Mouse (Mus musculus): Measurements from ENCODE around the gene Nphp4.

Nphp4 gene

DNA sequence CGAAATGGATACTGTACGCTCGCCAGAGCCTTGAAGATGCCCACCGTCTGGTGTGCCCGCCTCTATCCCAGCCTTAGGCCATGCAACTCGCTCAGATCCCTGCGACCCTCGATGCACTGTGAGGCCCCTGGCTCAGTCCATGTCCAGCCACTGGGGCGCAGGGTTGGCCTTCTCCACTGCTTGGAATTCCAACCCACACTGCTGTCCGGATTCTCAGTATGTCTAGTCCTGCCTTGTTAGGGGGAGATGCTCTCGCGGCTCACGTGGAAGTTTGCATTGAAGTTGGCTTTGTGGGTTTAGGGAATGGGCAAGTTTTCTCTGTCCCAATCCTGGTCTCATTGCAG is 1.7 kb downstream of the Nphp4 start:
- 0% methylated on average over 13 of the region's 13 CpGs for WGBS

GRCm38 (mm10) chr4:152480426-152480825 is 3.9 kb downstream of the Nphp4 start:
- 48% methylated on average over 8 of the region's 8 CpGs for WGBS

- 87% methylated on average over 10 of the region's 10 CpGs for WGBS
Measured at GRCm38 (mm10) chr4:152488046-152488445, 11.5 kb downstream of the Nphp4 start.

- 84% methylated on average over 14 of the region's 14 CpGs for WGBS
Measured at GRCm38 (mm10) chr4:152490311-152490710, 13.8 kb downstream of the Nphp4 start.

- WGBS, result 32% methylated on average over 15 of the region's 15 CpGs
Measured at GRCm38 (mm10) chr4:152491250-152491899, 14.9 kb downstream of the Nphp4 start.

DNA sequence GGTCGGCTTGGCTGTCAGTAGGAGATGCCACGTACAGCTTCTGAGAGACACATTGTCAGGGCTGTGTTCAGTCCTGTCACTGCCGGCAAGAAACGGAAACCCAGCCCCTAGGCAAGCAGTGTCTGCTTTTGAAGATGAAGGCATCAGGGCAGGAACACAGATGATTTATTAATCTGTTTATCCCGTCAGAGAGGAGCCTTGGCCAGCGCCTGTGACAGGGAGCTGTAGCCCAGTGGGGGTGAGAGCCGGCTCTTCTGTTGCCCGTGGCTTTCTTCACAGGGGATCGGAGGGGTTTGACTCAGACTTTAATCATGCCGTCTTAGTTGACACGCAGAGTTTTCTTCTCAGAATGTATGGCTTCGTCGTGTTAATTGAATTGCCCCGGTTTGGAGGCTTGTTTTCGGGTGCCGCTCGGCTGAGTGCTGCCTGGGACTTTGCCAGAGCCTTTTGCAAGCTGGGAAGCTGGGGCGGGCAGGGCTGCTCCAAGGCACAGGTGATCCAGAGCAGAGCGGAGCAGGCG is 17.9 kb downstream of the Nphp4 start:
- 37% methylated on average over 20 of the region's 20 CpGs for WGBS

DNA sequence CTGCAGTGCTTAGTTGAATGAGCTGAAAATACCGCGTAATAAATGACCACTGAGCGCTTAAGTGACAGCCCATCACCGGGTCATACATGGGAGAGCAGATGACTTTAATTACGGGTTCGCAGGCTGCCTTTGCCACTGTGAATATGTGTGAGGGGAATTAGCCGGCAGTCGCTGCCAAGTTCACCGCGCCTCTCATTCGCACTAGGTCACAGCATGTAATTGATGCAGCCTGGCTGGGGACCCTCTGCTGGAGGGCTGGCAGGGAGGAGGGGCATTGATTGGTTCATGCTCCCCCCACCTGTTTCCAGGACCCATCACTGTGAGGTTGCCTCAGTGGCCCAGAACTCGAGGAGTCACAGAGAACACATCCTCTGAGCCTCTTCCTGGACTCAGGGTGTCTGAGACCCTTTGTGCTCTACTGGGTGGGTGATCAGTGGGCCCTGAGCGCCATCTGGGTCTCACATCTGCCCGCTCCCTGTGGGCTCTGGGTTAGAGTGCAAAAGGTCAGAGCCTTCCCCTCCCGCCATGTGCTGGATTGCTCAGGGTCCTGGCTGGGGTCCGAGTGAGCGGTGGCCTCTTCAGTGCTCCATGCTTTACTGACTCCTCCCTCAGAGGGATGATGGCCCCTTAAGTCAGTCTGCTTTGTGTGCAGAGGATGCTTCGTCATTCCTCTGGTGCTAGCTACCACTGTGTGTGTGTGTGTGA is 35.9 kb downstream of the Nphp4 start:
- WGBS, result 56% methylated on average over 18 of the region's 18 CpGs

DNA sequence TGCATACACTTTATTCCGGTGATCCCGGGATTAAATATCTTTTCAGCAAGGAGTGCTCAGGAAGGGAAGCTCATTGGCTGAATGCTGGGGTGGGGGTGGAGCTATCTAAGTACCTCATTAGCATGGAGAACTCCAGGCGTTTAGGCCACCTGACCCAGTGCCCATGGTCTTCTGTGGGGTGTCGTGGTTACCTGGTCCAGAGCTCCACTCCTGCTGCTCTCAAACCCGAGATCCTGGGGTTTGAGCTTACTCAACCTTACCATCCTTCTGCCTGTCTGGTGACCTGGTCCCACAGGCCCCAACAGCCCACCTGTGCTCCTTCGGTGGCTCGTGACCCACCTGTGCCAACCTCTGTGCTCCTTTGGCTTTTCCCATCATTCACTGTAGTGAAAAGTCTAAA is 38.4 kb downstream of the Nphp4 start:
- 78% methylated on average over 7 of the region's 7 CpGs for WGBS

GRCm38 (mm10) chr4:152519106-152519505 is 42.6 kb downstream of the Nphp4 start:
- 83% methylated on average over 10 of the region's 10 CpGs for WGBS

DNA sequence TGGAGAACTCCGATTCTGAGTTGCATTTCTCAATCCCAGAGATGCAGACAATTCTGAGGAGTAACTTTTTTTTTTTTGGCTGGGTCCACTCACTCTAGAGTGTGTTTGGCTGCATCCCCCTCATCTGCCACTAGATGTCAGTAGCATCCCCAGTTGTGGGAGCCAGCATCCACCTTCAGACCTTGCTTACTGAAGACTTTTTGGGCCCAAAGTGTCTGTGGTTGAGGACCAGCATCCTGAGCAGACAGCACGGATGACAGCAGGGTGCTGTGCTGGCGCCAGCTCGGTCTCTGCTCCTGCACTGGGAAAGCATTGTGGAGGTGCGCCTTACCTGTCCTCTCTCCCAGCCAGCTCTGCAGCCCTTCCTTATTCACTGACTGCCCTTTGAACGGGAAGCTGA is 43.6 kb downstream of the Nphp4 start:
- WGBS, result 31% methylated on average over 6 of the region's 6 CpGs

DNA sequence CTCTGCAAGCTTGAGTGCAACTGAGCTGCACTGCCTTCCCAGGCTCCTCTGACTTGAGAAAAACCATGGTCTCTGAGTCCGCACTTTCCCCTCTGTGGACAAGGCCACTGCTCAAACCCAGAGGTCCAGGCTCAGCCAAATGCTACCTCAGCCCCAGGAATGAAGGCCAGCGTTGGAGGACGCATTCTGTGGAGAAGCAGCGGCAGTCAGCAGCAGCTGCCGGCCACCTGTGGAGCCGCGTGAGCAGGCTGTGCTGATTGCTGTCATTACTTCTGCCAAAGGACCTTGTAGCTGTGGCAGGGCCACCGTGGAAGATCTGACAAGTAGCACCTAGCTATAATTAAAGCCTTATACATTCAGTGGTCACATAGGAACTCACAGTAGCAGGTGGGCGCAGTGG is 56.4 kb downstream of the Nphp4 start:
- WGBS, result 58% methylated on average over 9 of the region's 9 CpGs

- 94% methylated on average over 12 of the region's 12 CpGs for WGBS
Measured at GRCm38 (mm10) chr4:152539756-152540155, 63.2 kb downstream of the Nphp4 start.

GRCm38 (mm10) chr4:152541172-152541571 is 64.7 kb downstream of the Nphp4 start:
- 37% methylated on average over 9 of the region's 9 CpGs for WGBS

DNA sequence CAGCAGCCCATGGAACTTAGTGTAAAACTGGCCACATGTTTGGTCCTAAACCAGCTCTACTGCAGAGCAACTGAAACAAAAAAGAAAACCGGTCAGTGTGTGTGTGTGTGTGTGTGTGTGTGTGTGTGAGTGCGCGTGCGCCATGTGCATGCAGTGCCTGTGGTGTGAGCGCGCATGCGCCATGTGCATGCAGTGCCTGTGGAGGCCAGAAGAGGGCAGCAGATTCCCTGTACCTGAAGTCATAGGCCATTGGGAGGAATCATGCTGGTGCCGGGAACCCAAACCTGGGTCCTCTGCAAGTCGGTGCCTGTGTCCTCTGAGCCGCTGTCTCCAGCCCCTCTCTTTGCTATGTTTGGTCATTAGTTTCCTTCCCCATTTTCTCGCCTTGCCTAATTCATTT is 65.9 kb downstream of the Nphp4 start:
- 98% methylated on average over 11 of the region's 11 CpGs for WGBS

DNA sequence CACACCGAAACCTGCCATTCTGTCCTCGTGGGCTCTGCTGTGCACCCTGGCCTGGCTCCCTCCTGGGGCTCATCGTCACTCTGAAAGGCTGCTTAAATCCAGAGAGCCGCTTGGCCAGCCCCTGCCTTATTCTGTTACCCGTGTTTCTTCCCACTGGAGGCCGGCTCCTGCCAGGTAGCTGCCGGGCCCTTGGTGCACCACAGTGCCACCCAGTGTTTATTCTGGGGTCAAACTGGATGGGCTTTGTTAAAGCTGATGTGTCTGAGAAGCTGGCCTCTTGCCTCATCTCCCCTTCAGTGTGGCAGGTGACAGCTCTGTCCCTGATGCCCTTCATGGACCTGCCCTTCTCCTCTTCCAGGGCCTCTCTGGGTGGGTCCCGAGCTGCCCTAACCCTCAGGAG is 70.0 kb downstream of the Nphp4 start:
- WGBS, result 65% methylated on average over 8 of the region's 8 CpGs

GRCm38 (mm10) chr4:152547886-152548663 is 71.6 kb downstream of the Nphp4 start:
- 52% methylated on average over 37 of the region's 37 CpGs for WGBS

DNA sequence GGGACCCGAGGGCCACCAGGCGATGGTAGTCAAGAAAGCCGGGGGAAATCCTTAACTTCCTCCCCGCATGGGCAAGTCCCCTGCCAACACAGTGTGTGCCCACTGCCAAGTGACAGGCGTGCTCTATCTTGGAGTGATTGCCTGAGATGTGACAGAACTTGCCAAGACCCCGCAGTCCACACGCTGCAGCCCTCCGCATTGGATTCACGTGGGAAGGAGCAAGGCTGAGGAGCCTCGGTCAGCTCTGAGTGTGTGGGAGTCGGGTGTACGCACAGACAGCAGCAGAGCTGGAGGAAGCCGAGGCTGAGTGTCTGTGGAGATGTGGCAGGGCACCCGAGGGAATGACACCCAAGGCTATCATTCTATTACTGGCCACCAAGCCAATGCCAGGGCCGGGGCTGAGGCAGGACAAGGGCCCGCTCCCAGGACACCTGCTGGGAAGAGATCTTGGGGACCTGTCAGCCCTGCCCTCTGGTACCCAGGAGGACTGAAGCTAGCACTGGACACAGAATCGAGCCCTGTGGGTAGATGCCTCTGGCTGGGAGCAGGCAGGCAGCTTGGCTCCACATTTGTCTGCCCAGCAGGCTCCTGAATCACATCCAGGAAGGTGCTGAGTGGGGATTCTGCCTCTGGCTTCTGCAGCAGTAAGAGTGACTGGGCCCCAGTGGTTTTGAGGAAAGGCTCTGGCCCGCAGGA is 73.1 kb downstream of the Nphp4 start:
- 58% methylated on average over 18 of the region's 18 CpGs for WGBS

DNA sequence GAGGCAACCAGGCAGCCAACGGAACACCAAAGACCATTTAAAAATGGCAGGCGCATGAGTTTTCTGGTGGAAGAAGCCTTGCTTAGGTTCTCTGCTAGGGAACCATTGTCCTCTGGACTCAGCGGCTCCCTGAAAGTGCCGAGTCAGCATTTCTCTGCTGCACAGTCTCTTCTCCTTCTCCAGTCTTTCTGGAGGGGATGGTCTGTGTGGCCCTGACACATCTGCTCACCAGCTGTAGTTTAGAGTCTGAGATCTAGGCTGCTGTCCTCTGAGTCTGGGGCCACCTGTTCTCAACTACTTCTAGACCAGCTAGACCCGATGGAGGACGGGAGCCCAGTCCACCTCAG is 73.7 kb downstream of the Nphp4 start:
- WGBS, result 90% methylated on average over 6 of the region's 6 CpGs

DNA sequence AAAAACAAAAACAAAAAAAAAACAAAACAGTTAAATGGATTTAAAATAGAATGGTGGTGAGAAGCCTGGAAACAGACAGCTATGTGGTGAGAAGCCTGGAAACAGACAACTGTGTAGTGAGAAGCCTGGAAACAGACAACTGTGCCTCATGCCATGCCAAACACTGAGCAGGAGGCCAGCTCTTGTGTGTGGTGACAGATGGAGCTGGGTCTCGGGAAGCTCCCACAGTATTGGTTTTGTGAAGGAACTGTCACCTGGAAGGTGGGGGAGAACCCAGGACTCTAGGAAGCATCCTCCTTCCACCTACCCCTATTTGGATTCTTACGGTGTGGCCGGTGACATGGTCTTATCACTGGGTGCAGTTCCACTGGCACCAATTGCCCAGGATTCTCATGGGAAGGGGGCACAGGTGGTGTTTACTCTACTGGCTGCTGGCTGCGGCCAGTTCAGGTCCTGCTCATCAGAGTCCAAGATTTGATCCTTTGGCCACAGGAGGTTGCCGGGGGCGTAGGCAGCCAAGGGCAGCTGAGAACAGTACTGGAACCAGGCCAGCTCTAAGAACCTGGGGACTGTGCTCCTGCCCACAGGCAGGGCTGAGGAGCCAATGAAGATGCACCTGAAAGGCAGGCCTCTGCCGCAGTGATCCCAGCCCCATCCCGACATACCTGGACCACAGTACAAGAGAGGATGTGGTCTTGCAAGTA is 77.2 kb downstream of the Nphp4 start:
- 93% methylated on average over 8 of the region's 8 CpGs for WGBS

DNA sequence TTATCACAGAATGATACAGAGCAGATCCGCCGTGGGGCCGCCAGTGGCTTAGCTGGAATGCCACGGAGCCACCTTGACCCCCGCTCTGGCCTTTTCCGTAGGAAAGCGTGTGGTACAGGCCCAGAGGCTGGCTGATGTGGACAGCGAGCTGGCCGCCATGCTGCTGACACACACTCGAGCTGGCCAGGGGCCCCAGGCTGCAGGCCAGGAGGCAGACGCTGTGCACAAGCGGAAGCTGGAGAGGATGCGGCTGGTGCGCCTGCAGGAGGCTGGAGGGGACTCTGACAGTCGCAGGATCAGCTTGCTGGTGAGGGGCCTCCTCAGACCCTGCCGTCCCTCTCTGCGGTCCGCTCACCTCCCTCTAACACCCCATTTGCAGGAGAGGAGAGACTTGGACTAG is 77.9 kb downstream of the Nphp4 start:
- WGBS, result 83% methylated on average over 18 of the region's 18 CpGs

DNA sequence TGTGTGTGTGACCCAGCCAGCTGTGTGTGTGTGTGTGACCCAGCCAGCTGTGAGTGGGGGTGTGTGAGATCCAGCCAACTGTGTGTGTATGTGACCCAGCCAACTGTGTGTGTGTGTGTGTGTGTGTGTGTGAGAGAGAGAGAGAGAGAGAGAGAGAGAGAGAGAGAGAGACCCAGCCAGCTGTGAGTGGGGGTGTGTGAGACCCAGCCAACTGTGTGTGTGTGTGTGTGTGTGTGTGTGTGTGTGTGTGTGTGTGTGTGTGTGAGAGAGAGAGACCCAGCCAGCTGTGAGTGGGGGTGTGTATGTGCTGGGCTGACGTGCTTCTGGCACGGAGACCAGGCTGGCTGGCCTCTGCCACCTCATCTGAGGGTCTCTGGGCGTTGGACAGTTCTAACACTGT is 79.3 kb downstream of the Nphp4 start:
- WGBS, result 52% methylated on average over 3 of the region's 3 CpGs

DNA sequence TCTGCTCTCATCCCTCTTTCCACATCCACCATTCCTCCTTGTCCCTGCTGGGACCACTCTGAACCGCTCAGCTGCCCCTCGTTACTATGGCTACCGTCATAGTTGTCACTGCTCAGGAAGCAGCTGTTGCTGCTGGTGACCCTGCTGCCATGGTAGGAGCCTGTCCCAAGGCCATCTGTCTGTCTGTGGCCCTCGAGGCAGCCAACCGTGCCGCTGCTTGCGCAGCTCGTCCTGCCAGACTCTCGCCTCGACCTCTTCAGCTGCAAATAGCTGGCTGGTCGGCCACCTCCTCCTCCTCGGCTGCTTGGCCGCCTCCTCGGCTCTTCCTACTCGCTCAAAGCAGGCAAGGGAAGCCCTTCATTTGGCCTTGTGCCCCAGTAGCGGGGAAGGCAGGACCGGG is 81.7 kb downstream of the Nphp4 start:
- 31% methylated on average over 17 of the region's 17 CpGs for whole genome bisulfite sequencing
